Mouse (Mus musculus) fat pad, adult 2 months (tissue): Measurements from ENCODE around the gene Gipc1.

Source experiments
- DNase-seq: peaks from one replicate; pipeline ENCODE4 v3.0.0-alpha.2; 2011; ENCODE audit warnings: low read depth, low spot score; ENCODE audit errors: extremely low read depth

The Gipc1 gene

DNA sequence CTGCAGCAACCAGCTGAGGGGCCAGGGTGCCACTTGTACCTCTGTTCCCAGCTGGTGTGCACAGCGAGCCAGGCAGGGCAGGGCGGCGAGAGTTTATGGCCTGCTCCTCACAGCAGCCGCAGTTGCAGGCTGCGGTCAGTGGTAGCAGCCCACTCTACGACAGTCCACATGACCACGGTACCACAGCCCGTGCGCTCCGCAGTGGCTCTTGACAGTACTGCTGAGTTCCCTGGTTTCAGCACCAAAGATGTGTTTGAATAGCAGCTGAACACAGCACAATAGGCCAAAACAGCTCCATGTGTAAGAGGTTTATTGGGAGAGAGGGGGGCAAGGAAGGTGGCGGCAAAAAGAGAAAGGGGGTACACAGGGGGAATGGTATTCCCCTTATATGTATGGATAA, 5.0 kb upstream of the Gipc1 start:
- no peak for DNase-seq

DNA sequence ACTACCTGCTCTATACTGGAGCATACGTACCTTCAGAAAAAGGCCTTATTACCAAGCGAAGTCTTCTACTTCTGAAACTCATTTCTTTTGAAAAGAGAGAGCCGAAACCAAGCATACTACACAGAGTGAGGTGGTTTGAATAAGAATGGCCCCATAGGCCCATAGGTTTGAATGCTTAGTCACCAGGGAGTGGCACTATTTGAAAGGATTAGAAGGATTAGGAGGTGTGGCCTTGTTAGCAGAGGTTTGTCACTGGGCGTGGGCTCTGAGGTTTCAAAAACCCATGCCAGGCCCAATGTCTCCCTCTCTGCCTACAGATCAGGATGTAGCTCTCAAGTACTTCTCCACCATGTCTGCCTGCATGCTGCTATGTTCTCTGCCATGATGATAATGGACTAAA, 4.4 kb upstream of the Gipc1 start:
- DNase-seq: no peak

DNA sequence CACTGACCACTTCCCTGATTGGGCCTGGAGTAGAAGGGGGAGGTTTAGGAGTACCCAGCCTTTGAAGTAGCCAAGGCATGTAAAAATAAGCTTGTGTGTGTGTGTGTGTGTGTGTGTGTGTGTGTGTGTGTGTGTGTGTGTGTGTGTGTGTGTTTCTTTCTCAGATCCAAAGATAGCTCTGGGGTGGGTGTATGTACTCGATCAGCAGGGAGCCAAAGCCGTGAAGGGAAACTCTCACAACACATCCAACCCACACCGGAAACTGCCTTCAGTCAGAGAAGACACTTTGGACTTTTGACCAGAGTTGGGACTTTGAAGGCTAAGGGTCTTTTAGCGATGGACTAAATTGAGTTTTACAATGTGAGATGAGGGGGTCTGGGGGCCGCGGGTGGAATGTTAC, 2.8 kb upstream of the Gipc1 start:
- DNase-seq: no peak

DNA sequence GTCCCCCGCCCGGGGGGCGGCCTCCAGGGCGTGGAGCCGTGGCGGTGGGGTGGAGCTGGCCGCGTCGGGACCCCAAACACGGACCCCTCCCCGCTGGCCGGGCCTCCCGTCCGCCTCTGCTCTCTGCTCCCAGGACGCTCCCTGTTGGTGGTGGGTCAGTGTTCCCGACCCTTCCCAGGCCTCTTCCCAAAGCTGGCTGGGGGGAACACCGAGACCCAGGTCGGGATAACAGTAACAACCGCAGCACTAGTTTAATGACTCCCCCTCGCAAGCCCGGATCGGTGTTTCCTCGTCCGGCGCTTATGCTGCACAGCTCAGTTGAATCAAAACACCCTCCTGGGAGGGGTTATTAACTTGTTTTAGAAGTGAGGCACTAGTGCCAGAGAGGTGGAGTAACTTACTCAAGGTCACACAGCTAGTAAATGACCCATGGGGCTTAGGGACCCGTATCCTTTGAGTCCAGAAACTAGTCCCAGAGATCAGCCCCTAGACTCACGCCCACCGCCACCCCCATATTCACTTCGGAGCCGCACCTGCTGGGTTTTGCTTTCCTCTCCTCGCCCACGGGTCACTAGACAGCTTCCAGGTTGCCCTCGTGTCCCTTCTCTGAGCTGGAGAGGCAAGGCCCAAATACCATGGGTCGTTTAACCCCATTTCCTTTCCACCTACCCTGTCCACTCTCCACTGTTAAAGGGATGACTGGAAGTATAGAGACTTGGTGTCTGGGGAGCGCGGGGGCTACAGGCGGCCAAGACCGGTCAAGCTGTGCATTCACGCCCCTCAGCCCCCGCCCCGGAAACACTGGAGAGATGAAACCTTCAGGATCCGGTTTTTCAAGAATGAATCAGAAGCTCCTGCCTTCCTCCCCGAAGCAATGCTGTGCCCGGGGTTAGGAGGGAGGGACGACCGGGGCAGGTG, 526 bp downstream of the Gipc1 start:
- no peak for DNase-seq

DNA sequence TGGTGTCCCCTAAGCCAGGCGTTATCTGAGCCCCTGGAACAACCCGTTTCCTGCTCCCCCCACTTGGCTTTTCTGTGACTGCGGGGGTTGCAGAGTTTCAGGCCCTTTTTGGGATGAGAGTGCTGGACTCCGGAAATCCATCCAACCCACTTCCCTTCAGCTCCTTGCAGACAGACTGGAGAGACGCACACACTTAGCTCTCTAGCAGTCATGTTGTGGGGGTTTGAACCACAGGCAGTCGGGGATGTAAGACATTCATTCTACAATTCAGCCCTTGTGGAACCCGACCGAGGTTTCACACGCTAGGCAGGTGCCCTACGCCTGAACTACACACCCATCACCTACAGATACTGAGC, 1.2 kb downstream of the Gipc1 start:
- no peak for DNase-seq

DNA sequence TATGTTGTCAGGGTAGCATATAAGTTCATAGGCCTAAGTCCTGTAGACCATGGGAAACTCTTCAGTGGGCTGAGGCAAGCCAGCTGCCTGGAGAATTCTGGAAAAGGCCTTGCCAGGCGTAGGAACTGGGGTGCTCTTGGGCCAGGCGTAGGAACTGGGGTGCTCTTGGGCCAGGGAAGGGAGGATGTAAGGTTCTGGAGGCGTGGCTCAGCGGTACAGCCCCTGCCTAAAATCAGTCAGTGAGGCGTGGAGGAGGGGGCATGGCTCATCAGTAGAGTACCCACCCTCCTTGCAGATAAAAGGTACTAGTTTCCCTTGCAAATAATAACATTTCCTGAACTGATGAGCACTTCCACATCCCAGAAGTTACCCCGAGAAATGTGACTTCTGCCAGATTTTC, 2.2 kb downstream of the Gipc1 start:
- DNase-seq: no peak

DNA sequence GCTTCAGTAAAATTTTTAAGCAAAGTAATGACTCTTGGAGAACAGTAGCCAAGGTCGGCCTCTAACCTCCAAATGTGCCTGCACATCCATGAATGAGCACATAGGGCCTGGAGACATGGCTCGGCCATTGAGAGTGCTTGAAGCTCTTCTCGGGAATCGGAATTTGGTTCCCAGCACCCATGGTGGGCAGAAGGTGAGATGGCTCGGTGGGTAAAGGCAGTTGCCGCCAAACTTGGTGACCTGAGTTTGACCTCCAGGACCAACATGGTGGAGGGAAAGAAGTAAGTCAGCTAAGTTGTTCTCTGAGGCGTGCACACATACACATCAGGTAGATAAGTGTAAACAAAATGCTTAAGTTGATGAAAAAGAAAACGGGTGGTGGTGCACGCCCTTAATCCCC, 3.6 kb downstream of the Gipc1 start:
- DNase-seq: no peak

DNA sequence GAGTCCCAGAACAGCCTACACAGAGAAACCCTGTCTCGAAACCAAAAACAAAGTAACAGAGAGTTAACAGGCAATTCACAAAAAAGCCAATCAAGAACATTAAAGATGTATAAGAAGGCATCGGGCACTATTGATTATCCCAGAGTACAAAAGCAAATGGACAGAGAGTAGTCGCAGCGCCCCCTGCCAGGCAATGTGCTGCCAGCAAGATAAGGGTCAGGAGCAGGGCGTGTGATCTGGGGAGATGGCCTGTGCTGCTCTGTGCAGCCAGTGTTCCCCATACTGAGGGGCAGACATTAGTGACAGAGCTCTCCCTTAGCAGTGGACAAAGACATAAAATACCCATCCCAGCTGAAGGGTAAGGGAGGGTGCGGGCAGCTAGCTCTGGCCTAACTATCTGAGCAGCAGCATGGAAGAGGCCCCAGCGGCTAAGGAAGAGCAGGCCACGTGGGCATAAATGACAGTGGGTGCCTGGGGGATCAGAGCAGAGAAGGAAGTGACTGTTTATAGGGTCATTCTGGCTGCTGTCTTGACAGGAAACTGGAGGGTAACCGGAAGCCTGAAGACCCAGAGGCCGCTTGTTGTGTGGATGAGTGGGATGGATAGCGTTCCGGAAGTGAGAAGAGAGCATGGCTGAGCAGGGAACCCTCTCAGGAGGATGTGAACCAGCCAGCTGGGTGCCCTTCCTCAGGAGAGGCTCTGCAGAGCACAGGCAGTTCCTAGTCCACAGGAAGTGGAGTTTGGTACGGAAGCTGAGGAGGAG, 4.2 kb downstream of the Gipc1 start:
- no peak for DNase-seq

DNA sequence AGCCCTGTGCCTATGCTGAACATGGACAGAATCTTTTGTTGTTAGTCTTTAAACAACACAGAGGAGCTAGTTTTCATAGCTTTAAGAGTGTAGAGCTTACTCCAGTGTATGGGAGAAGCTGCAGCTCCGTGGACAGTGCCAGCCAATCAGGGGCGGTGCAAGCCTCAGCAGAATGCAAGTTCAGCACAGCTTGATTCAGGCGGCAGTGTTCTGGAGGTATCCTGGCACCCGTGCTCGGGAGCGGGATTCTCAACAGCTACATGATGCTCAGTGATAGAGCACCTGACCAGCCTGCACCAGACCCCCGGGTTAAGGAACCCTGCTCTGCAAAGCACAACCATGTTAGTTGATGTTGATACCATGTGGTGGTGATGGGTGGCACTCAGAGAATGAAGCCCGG, 8.1 kb downstream of the Gipc1 start:
- DNase-seq: no peak

DNA sequence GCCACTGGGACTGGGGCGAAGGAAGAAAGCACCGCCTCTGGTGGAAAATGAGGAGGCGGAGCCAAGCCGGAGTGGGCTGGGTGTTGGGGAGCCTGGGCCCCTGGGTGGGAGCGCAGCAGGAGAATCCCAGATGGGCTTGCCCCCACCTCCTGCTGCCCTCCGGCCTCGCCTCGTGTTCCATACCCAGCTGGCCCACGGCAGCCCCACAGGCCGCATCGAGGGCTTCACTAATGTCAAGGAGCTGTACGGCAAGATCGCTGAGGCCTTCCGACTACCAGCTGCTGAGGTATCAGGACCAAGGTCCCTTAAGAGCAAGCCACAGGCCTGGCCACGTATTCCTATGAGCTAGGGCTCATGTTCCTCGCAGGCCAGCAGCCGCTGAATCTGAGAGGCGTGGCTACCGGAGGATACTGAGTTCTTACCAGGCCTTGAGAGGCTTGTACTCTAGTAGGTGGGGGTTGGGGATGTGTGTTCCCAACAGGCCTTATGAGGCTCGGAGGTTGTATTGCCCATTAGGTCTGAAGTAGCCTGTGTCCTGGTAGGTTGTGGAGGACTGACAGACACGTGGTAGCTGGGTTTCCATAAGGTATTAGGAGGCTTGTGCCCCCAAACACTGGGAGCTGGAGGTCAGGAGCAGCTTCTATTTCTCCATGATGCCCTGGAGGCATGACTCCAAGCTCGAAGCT, 8.7 kb downstream of the Gipc1 start:
- DNase-seq: no peak

DNA sequence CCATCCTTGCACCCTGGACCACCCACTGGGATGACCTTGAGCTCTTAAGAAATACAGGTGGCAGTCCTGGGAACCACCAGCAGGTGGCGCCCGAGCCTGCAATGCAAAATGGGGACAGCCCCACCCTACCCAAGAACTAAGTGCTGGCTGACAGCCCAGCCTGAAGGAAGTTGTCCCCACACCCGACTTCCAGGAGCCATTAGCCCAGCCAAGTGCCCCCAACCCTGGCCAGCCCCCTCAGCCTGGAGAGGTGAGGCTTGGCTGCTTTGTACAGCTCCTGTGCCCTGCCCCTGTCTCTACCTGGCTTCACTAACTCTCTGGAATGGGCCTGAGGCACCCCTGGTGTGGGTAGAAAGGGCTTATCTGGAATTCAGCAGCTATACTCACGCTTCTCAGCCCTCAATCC, 9.9 kb downstream of the Gipc1 start:
- no peak for DNase-seq

DNA sequence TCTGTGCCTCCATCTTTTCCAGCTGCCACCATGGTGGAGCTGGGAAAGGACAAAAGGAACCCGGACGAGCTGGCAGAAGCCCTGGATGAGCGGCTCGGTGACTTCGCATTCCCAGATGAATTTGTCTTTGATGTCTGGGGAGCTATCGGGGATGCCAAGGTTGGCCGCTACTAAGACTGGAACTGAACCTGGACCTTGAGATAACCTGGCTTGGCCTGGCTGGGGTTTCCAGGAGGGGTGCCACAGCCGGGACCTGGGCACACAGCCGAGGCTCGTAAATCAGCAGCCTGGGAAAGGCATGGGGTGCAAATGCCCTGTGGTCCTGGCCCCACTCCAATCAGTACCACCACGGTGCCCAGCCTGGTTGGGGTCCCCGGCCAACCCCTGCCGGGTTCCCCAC, 11.6 kb downstream of the Gipc1 start:
- no peak for DNase-seq

DNA sequence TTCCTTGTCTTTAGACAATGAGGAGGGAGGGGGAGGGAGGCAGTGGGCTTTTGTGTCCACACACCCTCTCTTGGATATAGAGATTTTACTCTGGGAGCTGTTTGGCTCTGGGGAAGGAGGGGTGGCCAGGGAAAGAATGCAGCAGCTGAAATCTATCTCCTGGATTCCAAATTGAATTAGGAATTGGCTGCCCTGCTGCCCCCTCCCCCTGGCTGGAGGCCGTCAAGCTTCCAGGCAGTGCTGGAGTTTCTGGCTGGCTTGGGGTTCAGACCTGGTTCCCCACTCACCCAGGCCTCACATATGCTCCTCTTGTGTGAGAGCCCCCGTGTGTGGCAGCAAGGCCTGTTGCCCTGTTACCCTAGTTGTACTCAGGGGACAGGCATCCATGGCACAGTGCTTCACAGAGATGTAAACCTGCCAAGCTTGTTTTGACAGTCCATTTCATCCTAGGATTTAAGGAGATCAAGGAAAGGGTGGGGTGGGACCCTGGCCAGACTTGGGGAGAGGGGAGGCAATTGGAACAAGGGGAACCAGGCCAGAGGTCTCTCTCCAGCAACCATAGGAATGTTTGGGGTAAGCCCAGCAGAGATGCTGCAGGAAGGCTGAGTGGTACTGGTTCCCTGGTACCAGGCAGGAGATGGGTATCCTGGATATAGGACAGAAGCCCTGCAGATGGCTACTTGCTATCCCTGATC, 12.6 kb downstream of the Gipc1 start:
- no peak for DNase-seq

DNA sequence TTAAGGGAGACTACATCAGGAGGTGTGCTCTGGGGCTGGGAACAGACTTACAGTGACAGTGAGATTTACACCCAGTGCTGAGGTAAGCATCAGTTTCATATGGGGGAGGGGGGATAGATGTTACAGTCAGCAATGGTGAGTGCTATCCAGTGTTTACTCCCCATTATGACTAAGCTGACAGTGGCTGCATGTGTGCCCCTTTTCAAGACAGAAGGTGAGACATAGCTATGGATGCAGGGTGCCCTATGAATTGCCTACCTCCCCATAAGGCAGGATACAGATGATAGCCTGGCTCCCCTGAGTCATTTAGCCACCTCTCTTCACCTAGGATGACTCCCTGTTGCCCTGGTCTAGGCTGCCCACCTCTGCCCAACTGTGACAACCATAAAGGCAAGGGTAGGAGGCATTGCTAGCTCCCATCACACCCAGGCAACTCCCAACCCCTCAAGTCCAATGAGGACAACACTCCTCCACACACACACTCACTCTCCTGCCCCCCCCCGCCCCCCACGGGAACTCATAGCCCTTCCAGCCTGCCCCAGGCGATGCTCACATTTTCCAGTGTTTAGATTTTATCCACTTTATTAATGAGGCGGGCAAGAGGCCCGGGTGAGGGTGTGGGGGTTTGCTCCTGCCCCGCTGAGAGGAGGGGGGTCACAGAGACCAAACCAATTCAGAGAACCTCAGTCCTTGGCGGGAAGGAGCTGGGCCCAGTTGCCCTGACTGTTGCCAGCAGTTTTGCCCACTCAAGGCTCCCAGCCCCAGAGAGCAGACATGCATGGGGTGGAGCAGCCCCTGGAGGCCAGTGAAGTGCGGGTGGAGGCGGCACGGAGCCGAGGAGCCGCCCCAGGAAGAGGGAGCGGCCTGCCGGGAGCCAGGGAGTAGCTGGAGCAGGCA, 13.7 kb downstream of the Gipc1 start, which contains the start of gene Ptger1:
Gene Ptger1 (plus strand): TSS at position 710 of the 897 bp plus-strand sequence.
- DNase-seq: no peak

DNA sequence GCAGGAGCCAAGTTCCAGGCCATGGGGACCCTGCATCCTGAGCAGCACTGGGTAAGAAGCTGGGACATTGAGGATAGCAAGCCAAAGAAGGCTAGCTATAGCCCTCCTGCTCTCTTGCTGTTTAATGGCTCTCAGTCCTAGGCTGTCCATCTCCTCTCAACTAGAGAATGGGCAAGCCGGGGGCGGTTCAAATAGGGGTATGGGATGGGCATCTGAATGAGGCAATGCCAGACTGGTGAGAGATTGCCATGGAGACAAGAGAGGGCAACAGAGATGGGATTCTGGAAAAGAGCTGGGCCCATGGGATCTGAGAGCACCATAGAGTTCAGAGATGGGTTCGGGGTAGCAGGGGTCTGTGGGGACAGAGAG, 14.4 kb downstream of the Gipc1 start:
- DNase-seq: no peak

DNA sequence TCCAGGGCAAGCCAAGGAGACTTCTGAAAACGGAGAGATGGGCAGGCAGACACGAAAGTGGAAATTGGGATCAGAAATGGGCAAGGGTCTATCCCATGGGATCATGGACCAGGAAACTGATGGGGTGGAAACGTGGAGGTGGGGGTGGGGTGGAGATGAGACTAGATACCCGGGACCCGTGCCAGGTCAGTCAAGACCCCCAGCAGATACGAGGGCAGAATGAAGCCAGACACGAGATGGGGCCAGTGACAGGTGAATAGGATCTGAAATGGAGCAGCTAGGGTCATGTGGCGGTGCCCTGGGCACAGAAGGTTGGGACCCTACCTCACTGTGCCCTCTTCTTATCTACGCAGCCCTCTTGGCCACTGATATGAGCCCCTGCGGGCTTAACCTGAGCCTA, 15.0 kb downstream of the Gipc1 start:
- no peak for DNase-seq

DNA sequence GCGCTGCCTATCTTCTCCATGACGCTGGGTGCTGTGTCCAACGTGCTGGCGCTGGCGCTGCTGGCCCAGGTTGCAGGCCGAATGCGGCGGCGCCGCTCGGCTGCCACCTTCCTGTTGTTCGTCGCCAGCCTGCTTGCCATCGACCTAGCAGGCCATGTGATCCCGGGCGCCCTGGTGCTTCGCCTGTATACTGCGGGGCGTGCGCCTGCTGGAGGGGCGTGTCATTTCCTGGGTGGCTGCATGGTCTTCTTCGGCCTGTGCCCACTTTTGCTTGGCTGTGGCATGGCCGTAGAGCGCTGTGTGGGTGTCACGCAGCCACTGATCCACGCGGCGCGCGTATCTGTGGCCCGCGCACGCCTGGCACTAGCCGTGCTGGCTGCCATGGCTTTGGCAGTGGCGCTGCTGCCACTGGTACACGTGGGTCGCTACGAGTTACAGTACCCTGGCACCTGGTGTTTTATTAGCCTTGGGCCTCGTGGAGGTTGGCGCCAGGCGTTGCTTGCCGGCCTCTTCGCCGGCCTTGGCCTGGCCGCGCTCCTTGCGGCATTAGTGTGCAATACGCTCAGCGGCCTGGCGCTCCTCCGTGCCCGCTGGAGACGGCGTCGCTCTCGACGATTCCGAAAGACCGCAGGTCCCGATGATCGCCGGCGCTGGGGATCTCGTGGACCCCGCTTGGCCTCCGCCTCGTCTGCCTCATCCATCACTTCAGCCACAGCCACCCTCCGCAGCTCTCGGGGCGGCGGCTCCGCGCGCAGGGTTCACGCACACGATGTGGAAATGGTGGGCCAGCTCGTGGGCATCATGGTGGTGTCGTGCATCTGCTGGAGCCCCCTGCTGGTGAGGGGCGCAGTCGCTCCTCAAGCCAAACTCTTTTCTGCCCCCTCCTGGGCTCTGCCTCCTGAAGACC, 15.8 kb downstream of the Gipc1 start:
- DNase-seq: no peak

DNA sequence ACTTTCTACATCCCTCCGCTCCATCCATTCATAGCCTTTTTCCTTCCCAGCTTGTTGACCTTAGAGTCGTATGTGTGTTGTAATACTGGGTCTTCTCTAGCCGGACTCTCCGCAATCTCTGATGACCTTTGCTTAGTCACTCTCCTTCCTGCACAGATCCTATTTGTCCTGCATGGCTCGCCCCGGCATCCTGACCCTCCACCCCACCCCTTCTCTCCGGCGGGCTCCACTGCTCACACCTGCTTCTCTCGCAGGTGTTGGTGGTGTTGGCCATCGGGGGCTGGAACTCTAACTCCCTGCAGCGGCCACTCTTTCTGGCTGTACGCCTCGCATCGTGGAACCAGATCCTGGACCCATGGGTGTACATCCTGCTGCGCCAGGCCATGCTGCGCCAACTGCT, 16.5 kb downstream of the Gipc1 start:
- DNase-seq: no peak

DNA sequence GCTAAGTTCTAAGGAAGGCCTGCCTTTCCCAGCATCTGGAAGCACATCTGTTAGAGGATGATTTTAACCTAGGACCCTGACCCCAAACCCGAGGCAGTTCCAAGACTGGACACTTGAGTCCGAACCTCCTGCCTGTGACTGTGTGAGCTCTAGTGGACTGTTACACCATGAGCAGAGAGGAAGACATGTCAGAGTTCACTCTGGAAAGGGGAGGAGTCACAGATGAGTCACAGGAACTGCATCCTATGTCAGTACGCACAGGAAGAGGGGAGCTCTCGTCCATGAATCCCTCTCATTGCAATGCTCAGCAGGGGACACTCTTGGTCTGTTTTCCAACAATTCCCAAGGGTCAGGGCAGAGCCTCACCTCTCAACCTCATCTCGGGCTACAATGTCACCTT, 20.5 kb downstream of the Gipc1 start:
- no peak for DNase-seq
